Mouse (Mus musculus): Measurements from ENCODE around the gene Tsga13. TPM values are rescaled to one million over a fixed set of nuclear protein-coding genes. Genes with fewer than 3 reads are reported as not detected.

Gene Tsga13
- polyA plus RNA-seq (2016; fragmentation: Nextera tagmentation; extraction: Ambion mirVana), result 0.45 and 0.53 TPM in 2 replicates

- H3K36me3 ChIP-seq (replicated peaks), result no peaks in the 10 kb centered on the region
- no peaks in the 10 kb centered on the region for H3K27me3 ChIP-seq
- H3K9ac ChIP-seq, result no peak within 1 kb of the TSS
- H3K9me3 ChIP-seq, result no peaks in the 10 kb centered on the region
- no peak within 1 kb of the TSS for H3K27ac ChIP-seq
- no peak within 1 kb of the TSS for H3K4me2 ChIP-seq
- H3K4me3 ChIP-seq (replicated peaks), result no peak within 1 kb of the TSS
- 88% methylated on average over 2 of the region's 2 CpGs for WGBS
- no peaks in the 10 kb centered on the region for H3K4me1 ChIP-seq
- no peak for ATAC-seq (ENCODE audit: low FRiP score)
Observed at GRCm38 (mm10) chr6:30915473-30915872, at the start of gene Tsga13. Gene Tsga13, minus strand, starts transcription at chr6:30915573.

GRCm38 (mm10) chr6:30958736-30959540, 43.6 kb upstream of the Tsga13 start, which contains the start of gene Klf14:
Gene Klf14, minus strand, starts transcription at chr6:30959078.
- Histone ChIP-seq H3K4me1 (peaks cover 14% of the 10 kb centered on the region), H3K9me3 (peaks cover 21% of the 10 kb centered on the region), H3K27me3 (peaks cover 68% of the 10 kb centered on the region), H3K27ac (no peak within 1 kb of the TSS), H3K9ac (0 out of 2 replicates have a peak within 1 kb of the TSS, but pooled peaks have one; percentile 33), H3K36me3 (replicated peaks) (no peaks in the 10 kb centered on the region), H3K4me3 (replicated peaks) (peak within 1 kb of the TSS; percentile 54), H3K4me2 (peak within 1 kb of the TSS; percentile 80)
- WGBS, result under 1% methylated on average over 67 of the region's 75 CpGs
- no peak for ATAC-seq (ENCODE audit: low FRiP score)

GRCm38 (mm10) chr6:30957784-30958735, 42.7 kb upstream of the Tsga13 start:
- peaks cover 21% of the 10 kb centered on the region for H3K9me3 ChIP-seq
- H3K27ac ChIP-seq, result no peak overlapping the region
- ATAC-seq (ENCODE audit: low FRiP score), result no peak
- H3K9ac ChIP-seq, result no peak overlapping the region
- peak overlapping the region; percentile 54 for H3K4me3 ChIP-seq (replicated peaks)
- H3K36me3 ChIP-seq (replicated peaks), result no peaks in the 10 kb centered on the region
- peaks cover 14% of the 10 kb centered on the region for H3K4me1 ChIP-seq
- whole genome bisulfite sequencing, result 2% methylated on average over 83 of the region's 84 CpGs
- H3K27me3 ChIP-seq, result peaks cover 62% of the 10 kb centered on the region
- H3K4me2 ChIP-seq, result peak overlapping the region; percentile 80

- no peak overlapping the region for H3K4me2 ChIP-seq
- no peaks in the 10 kb centered on the region for H3K27me3 ChIP-seq
- H3K27ac ChIP-seq, result no peak overlapping the region
- H3K36me3 ChIP-seq (replicated peaks), result no peaks in the 10 kb centered on the region
- 82% methylated on average over 5 of the region's 5 CpGs for WGBS
- no peak overlapping the region for H3K9ac ChIP-seq
- no peak overlapping the region for H3K4me3 ChIP-seq (replicated peaks)
- no peaks in the 10 kb centered on the region for H3K9me3 ChIP-seq
- no peaks in the 10 kb centered on the region for H3K4me1 ChIP-seq
- ATAC-seq (ENCODE audit: low FRiP score), result no peak
Observed at GRCm38 (mm10) chr6:30939264-30939663, 23.9 kb upstream of the Tsga13 start.

- no peak overlapping the region for H3K4me3 ChIP-seq (replicated peaks)
- no peak overlapping the region for H3K9ac ChIP-seq
- no peak for ATAC-seq (ENCODE audit: low FRiP score)
- H3K4me1 ChIP-seq, result peaks cover 5% of the 10 kb centered on the region; the same call in 1 of the 2 replicates
- WGBS, result 44% methylated on average over 2 of the region's 2 CpGs
- no peaks in the 10 kb centered on the region for H3K9me3 ChIP-seq
- H3K27me3 ChIP-seq, result no peaks in the 10 kb centered on the region
- H3K4me2 ChIP-seq, result no peak overlapping the region
- no peaks in the 10 kb centered on the region for H3K36me3 ChIP-seq (replicated peaks)
- H3K27ac ChIP-seq, result no peak overlapping the region
Observed at GRCm38 (mm10) chr6:30922821-30923220, 7.4 kb upstream of the Tsga13 start.

GRCm38 (mm10) chr6:30921826-30922225, 6.5 kb upstream of the Tsga13 start:
- Histone ChIP-seq H3K9ac (no peak overlapping the region), H3K4me1 (peaks cover 5% of the 10 kb centered on the region; the same call in 1 of the 2 replicates), H3K27ac (no peak overlapping the region), H3K4me2 (no peak overlapping the region), H3K4me3 (replicated peaks) (no peak overlapping the region), H3K27me3 (no peaks in the 10 kb centered on the region), H3K36me3 (replicated peaks) (no peaks in the 10 kb centered on the region), H3K9me3 (no peaks in the 10 kb centered on the region)
- WGBS, result 71% methylated on average over 10 of the region's 11 CpGs
- ATAC-seq (ENCODE audit: low FRiP score), result no peak

GRCm38 (mm10) chr6:30920834-30921675, 5.7 kb upstream of the Tsga13 start:
- no peak for ATAC-seq (ENCODE audit: low FRiP score)
- peak overlapping the region; percentile 41 for H3K4me2 ChIP-seq
- H3K4me3 ChIP-seq (replicated peaks), result 0 out of 2 replicates have a peak overlapping the region, but pooled peaks have one; percentile 14
- H3K36me3 ChIP-seq (replicated peaks), result no peaks in the 10 kb centered on the region
- H3K27ac ChIP-seq, result no peak overlapping the region
- WGBS, result 52% methylated on average over 21 of the region's 21 CpGs
- peak overlapping the region; percentile 36; the same call in 1 of the 2 replicates for H3K9ac ChIP-seq
- H3K9me3 ChIP-seq, result no peaks in the 10 kb centered on the region
- peaks cover 5% of the 10 kb centered on the region; the same call in 1 of the 2 replicates for H3K4me1 ChIP-seq
- no peaks in the 10 kb centered on the region for H3K27me3 ChIP-seq

GRCm38 (mm10) chr6:30907970-30908369, 7.4 kb downstream of the Tsga13 start:
- 41% methylated on average over 3 of the region's 3 CpGs for WGBS
- Histone ChIP-seq H3K27me3 (no peaks in the 10 kb centered on the region), H3K36me3 (replicated peaks) (no peaks in the 10 kb centered on the region), H3K9ac (no peak overlapping the region), H3K27ac (no peak overlapping the region), H3K4me1 (peaks cover 6% of the 10 kb centered on the region; the same call in 1 of the 2 replicates), H3K4me2 (no peak overlapping the region), H3K4me3 (replicated peaks) (no peak overlapping the region), H3K9me3 (no peaks in the 10 kb centered on the region)
- ATAC-seq (ENCODE audit: low FRiP score), result no peak

GRCm38 (mm10) chr6:30904911-30905310, 10.5 kb downstream of the Tsga13 start:
- no peak for ATAC-seq (ENCODE audit: low FRiP score)
- Histone ChIP-seq H3K27me3 (no peaks in the 10 kb centered on the region), H3K9me3 (no peaks in the 10 kb centered on the region), H3K4me1 (peaks cover 6% of the 10 kb centered on the region; the same call in 1 of the 2 replicates), H3K4me3 (replicated peaks) (no peak overlapping the region), H3K4me2 (no peak overlapping the region), H3K36me3 (replicated peaks) (no peaks in the 10 kb centered on the region), H3K9ac (no peak overlapping the region), H3K27ac (no peak overlapping the region)
- WGBS, result 66% methylated on average over 5 of the region's 5 CpGs

GRCm38 (mm10) chr6:30904033-30904432, 11.3 kb downstream of the Tsga13 start:
- H3K4me2 ChIP-seq, result no peak overlapping the region
- no peaks in the 10 kb centered on the region for H3K9me3 ChIP-seq
- H3K4me1 ChIP-seq, result peaks cover 6% of the 10 kb centered on the region; the same call in 1 of the 2 replicates
- H3K36me3 ChIP-seq (replicated peaks), result no peaks in the 10 kb centered on the region
- no peak overlapping the region for H3K9ac ChIP-seq
- no peak overlapping the region for H3K27ac ChIP-seq
- no peak for ATAC-seq (ENCODE audit: low FRiP score)
- no peak overlapping the region for H3K4me3 ChIP-seq (replicated peaks)
- H3K27me3 ChIP-seq, result no peaks in the 10 kb centered on the region
- 55% methylated on average over 3 of the region's 3 CpGs for WGBS

- H3K4me1 ChIP-seq, result peaks cover 14% of the 10 kb centered on the region
- no peak overlapping the region for H3K9ac ChIP-seq
- no peak overlapping the region for H3K27ac ChIP-seq
- no peak overlapping the region for H3K4me2 ChIP-seq
- 79% methylated on average over 6 of the region's 6 CpGs for WGBS
- H3K9me3 ChIP-seq, result no peaks in the 10 kb centered on the region
- no peak overlapping the region for H3K4me3 ChIP-seq (replicated peaks)
- ATAC-seq (ENCODE audit: low FRiP score), result no peak
- no peaks in the 10 kb centered on the region for H3K27me3 ChIP-seq
- no peaks in the 10 kb centered on the region for H3K36me3 ChIP-seq (replicated peaks)
Observed at GRCm38 (mm10) chr6:30897520-30897919, 17.9 kb downstream of the Tsga13 start.
